Mouse (Mus musculus) liver, embryonic 14.5 days (tissue): ENCODE measurements around the gene Ccnk. TPM values are rescaled to one million over a fixed set of nuclear protein-coding genes. Genes with fewer than 3 reads are reported as not detected.

Experiments used
- ATAC-seq: fragments of 200-750 bp; cut with Nextera tagmentation; 2 replicates; pipeline ENCODE4 v1.8.0; 2017; ENCODE audit warnings: moderate number of reproducible peaks, mild to moderate bottlenecking, moderate library complexity; ENCODE audit not compliant: insufficient read depth
- DNase-seq, 3 experiments: peaks; one replicate each; pipeline ENCODE4 v3.0.0-alpha.2; 2012 to 2013; ENCODE audit warnings: low read depth in 3 of 3, low spot score in 3 of 3
- H3K27ac ChIP-seq: fragments of 300-500 bp; sonication (generic); 2 replicates; pipeline ENCODE4 v1.5.1; 2014; ENCODE audit warnings: moderate library complexity, mild to moderate bottlenecking, control low read depth, inconsistent platforms
- H3K27me3 ChIP-seq: fragments of 300-500 bp; sonication (generic); 2 replicates; pipeline ENCODE4 v1.6.1; 2014; ENCODE audit warnings: mild to moderate bottlenecking, low read length, moderate library complexity; ENCODE audit not compliant: control insufficient read depth, insufficient read depth
- H3K36me3 ChIP-seq: fragments of 300-500 bp; sonication (generic); replicated peaks from 2 replicates; pipeline ENCODE4 v1.6.1; 2014; ENCODE audit warnings: low read depth; ENCODE audit not compliant: control insufficient read depth, insufficient read depth
- H3K4me1 ChIP-seq, 2 experiments: fragments of 200-500 bp in 1 of 2; fragments of 300-500 bp in 1 of 2; sonication (generic) in 1 of 2; replicated peaks; 2 replicates each; pipeline ENCODE4 v1.6.1; 2012 to 2014; ENCODE audit warnings: antibody characterized with exemption in 1 of 2, inconsistent platforms in 1 of 2, low read length in 1 of 2; ENCODE audit not compliant: control insufficient read depth in 2 of 2, insufficient read depth in 2 of 2
- H3K4me2 ChIP-seq: fragments of 300-500 bp; sonication (generic); 2 replicates; pipeline ENCODE4 v1.6.1; 2014; ENCODE audit warnings: low read depth, mild to moderate bottlenecking, control low read depth, moderate library complexity
- H3K4me3 ChIP-seq, 2 experiments: fragments of 200-500 bp in 1 of 2; fragments of 300-500 bp in 1 of 2; sonication (generic) in 1 of 2; 2 replicates each; pipeline ENCODE4 v1.5.1; 2012 to 2014; ENCODE audit warnings: low read depth in 2 of 2, low read length in 2 of 2, mild to moderate bottlenecking in 2 of 2, control low read depth in 1 of 2, inconsistent platforms in 1 of 2, moderate library complexity in 1 of 2; ENCODE audit not compliant: insufficient read depth in 1 of 2
- H3K9ac ChIP-seq: fragments of 300-500 bp; sonication (generic); replicated peaks from 2 replicates; pipeline ENCODE4 v1.6.1; 2014; ENCODE audit warnings: mild to moderate bottlenecking, control low read depth, moderate library complexity
- H3K9me3 ChIP-seq: fragments of 300-500 bp; sonication (generic); 2 replicates; pipeline ENCODE4 v1.6.1; 2016; ENCODE audit warnings: low read length, mixed read lengths; ENCODE audit not compliant: control insufficient read depth
- CTCF ChIP-seq: IDR thresholded peaks from 2 replicates; pipeline ENCODE4 v1.5.1; 2016; ENCODE audit warnings: antibody characterized with exemption, low read depth, control low read depth
- EP300 ChIP-seq: IDR thresholded peaks from 2 replicates; pipeline ENCODE4 v1.6.1; 2016; ENCODE audit warnings: antibody characterized with exemption, low read depth
- WGBS: fragments of 180-500 bp; shearing (Covaris S2); extraction: QIAGEN DNeasy Blood & Tissue Kit; methylation state at CpG from one replicate; pipeline ENCODE4 v1.1.7; 2014; ENCODE audit not compliant: insufficient replicate concordance; 5-methylcytosine and 5-hydroxymethylcytosine counted together
- polyA plus RNA-seq, 2 experiments: library from polyadenylated mRNA; depleted of rRNA in 1 of 2; stranded (reverse) in 1 of 2; unstranded in 1 of 2; fragments of >200 nt; fragmentation: Nextera tagmentation in 1 of 2; extraction: Ambion mirVana in 1 of 2; gene quantifications; 2 replicates each; pipeline versions ENCODE4 v1.2.1 to v1.2.3; 2012 to 2014

The Ccnk gene
- polyA plus RNA-seq, 2 experiments, result 4.0 to 10.4 TPM

DNA sequence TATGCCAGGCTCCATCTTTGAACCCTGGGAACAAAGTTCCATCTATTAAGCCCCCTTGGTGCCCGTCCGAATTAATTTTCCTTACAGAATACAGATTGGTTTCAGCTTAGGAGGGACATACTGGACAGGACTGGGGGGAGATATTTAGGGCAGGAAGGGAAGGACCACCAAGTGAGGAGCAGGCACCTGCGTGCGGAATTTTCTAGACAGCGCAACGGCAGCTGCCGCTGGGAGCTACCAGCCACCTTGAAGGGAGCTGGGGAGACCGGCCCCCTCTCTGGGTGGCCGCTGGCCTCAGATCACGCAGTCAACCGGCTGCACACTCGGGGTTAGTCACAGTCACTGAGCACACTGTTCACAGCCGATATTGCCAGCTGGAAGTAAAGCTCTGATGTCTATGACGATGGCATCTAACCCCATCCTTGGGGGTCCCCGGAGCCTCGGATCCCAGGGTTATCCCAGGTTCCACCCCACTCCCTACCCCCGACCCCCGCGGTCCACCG lies 62.9 kb downstream of the Ccnk start:
- ATAC-seq, result no peak
- no peaks in the 10 kb centered on the region for H3K9me3 ChIP-seq

DNA sequence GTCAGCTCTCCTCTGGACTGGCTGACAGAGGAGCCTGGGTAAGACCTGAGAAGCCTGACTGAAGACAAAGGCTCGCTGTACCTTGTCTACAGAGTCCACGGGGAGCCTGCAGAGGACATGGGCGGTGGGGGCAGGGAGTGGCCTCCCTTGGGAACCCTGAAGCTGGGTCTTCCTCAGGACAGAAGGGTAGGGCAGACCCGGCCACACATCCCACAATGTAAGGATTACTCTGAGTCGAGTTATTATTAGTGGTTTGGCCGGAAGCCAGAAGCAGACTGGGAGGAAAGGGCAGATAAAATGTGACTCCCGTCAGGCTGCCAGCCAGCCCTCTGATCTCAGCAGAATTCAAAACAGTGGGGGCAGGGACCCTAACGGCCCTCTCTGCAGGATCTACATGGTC lies 65.4 kb downstream of the Ccnk start:
- Histone ChIP-seq H3K9me3 (no peaks in the 10 kb centered on the region), H3K27ac (no peak overlapping the region), H3K9ac (no peak overlapping the region), H3K27me3 (no peaks in the 10 kb centered on the region), H3K4me3 (no peak overlapping the region), H3K36me3 (no peaks in the 10 kb centered on the region), H3K4me2 (peak overlapping the region; percentile 24), H3K4me1 (peaks cover 0 to 10% of the 10 kb centered on the region in 2 experiments; a peak in 3 of 4 replicates)
- TF ChIP-seq EP300 (no peak), CTCF (no peak)
- ATAC-seq, result peak; percentile 23; the same call in 1 of the 2 replicates
- peak; percentile 32 to 38 (median 34) for DNase-seq
- WGBS, result 0% methylated on average over 8 of the region's 8 CpGs

More for the DNA sequence above, 62.9 kb downstream of the Ccnk start:
- H3K4me1 ChIP-seq, result peaks cover 0 to 15% of the 10 kb centered on the region in 2 experiments; a peak in 3 of 4 replicates
- H3K27me3 ChIP-seq, result no peaks in the 10 kb centered on the region
- no peaks in the 10 kb centered on the region for H3K36me3 ChIP-seq
- H3K4me2 ChIP-seq, result no peak overlapping the region
- H3K9ac ChIP-seq, result no peak overlapping the region
- DNase-seq, result no peak
- no peak overlapping the region for H3K27ac ChIP-seq
- 72% methylated on average over 20 of the region's 20 CpGs for WGBS
- TF ChIP-seq EP300 (no peak), CTCF (no peak)
- no peak overlapping the region for H3K4me3 ChIP-seq

DNA sequence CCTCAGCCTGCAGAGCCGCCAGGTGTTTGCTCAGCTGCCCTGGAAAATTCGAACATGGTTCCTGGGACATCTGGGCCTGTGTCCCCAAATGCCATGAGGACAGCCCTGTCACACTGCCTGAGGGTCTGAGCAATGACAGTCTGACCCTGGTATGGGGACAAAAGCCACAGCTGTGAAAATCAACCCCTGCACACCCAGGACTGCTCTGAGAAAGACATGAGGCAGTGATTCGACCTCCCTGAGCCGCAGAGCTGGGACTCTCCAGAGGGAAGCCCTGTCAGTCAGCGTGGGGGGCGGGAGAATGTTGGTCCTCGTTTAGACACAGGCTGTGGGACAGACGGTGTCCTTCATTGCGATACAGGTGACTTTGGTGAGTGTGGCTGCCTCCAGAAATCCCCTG lies 66.2 kb downstream of the Ccnk start:
- TF ChIP-seq CTCF, result no peak
- no peak for TF ChIP-seq EP300
- no peak overlapping the region for H3K4me2 ChIP-seq
- peaks cover 0 to 12% of the 10 kb centered on the region in 2 experiments; a peak in 3 of 4 replicates for H3K4me1 ChIP-seq
- ATAC-seq (no peak), DNase-seq (no peak)
- no peaks in the 10 kb centered on the region for H3K36me3 ChIP-seq
- H3K4me3 ChIP-seq, result no peak overlapping the region
- H3K27ac ChIP-seq, result no peak overlapping the region
- H3K27me3 ChIP-seq, result no peaks in the 10 kb centered on the region
- no peaks in the 10 kb centered on the region for H3K9me3 ChIP-seq
- 44% methylated on average over 9 of the region's 9 CpGs for WGBS
- H3K9ac ChIP-seq, result no peak overlapping the region

DNA sequence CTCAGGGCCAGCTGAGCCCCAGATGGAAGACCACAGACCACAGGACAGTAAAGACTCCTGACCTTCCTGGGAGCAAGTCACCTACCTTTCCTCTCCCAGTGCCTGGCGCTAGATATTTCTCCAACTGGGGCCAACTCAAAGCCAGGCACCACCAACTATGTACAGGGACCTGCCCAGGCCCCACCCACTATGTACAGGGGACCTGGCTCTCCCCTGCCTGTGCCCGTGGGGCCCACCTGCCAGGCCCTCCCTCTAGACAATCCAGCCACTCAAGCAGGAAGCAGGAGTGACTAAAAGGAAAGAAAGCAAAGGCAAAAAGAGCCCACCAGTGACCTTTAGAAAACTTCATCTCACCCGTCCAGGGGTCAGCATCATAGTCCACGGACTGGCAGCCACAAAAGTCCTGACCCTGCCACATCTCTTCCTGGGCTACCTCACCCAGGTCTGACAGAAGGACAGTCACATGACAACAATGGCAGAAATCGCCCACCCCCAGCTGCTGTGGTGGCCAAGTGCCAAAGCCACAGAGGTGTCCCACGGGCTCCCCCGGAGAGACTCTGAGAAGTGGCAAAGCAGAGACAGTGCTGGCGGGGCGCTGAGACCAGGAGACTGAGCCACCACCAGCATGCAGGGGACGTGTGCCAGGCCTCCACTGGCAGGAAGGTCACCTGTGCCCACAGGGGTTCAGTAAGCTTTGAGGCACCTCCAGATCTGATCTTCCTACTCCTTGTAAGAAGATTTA lies 67.6 kb downstream of the Ccnk start:
- Histone ChIP-seq H3K27me3 (no peaks in the 10 kb centered on the region), H3K36me3 (no peaks in the 10 kb centered on the region), H3K4me1 (peaks cover 0 to 14% of the 10 kb centered on the region in 2 experiments; a peak in 3 of 4 replicates), H3K4me2 (no peak overlapping the region), H3K27ac (no peak overlapping the region), H3K9ac (no peak overlapping the region), H3K9me3 (no peaks in the 10 kb centered on the region), H3K4me3 (no peak overlapping the region)
- TF ChIP-seq EP300 (no peak), CTCF (no peak)
- WGBS, result 42% methylated on average over 10 of the region's 10 CpGs
- ATAC-seq (no peak), DNase-seq (no peak)

DNA sequence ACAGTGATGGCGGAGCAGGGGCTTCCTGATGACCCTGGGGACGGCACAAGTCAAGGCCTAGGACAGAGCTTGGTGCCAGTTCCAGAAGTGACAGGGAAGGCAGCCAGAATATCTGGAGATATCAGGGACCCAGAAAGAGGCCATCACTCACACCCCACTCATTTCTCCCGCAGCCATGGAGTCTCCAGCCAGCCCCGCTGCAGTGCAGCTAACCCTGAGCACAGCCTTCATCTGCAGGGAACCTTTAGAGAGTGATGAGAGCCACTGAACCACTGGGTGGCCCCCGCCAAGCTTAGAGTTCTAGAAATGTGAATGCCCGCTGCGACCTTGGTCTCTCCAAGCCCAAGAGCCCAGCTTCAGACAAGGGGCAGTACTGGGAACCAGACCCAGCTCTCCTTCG lies 69.6 kb downstream of the Ccnk start:
- no peaks in the 10 kb centered on the region for H3K9me3 ChIP-seq
- H3K27me3 ChIP-seq, result no peaks in the 10 kb centered on the region
- H3K4me1 ChIP-seq, result peaks cover 0 to 20% of the 10 kb centered on the region in 2 experiments; a peak in 3 of 4 replicates
- TF ChIP-seq CTCF, result no peak
- H3K4me2 ChIP-seq, result peak overlapping the region; percentile 22; the same call in 1 of the 2 replicates
- DNase-seq (no peak), ATAC-seq (no peak)
- H3K9ac ChIP-seq, result no peak overlapping the region
- H3K4me3 ChIP-seq, result no peak overlapping the region
- H3K36me3 ChIP-seq, result no peaks in the 10 kb centered on the region
- WGBS, result 78% methylated on average over 8 of the region's 8 CpGs
- no peak overlapping the region for H3K27ac ChIP-seq
